Mouse (Mus musculus) liver, adult (tissue): Measurements from ENCODE around the gene Trdn.

Source experiments
- GATA4 ChIP-seq: IDR thresholded peaks from 2 replicates; pipeline ENCODE4 v1.6.1; 2014; ENCODE audit warnings: mild to moderate bottlenecking, low read length; ENCODE audit not compliant: insufficient replicate concordance

The Trdn gene

DNA sequence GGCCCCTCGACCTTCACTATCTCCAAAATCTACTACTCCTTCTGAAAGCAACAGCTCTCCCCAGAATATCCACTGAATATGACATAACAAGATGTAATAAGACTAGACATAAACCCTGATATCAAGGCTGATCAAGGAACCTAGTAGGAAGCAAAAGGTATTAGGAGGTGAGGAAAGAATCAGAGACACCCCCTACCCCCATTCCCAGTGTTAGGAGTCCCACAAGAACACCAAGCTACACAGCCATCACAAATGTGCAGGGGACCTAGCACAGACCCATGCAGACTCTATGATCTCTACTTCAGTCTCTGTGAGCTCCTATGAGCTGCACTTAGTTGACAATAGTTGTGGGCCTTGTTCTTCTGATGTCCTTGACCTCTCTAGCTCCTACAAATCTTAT lies 130.1 kb downstream of the Trdn start:
- TF ChIP-seq GATA4 = no peak

DNA sequence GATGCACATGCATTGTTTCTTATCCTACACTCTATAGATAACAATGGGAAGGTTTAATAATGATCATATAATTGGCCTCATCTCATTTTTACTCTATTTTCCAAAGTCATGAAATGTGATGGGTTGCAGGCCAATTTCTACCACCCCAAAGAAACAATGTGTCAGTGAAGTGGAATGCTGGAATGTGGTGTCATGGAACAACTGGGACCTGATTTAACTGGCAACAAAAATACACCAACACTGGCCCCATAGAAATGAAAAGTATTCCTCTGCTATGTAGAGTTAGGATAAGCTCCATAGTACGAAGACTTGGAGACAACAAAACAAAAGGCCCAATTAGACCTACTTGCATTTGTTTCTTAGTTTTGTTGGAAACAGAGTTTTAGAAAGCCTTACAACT lies 173.6 kb downstream of the Trdn start:
- no peak for TF ChIP-seq GATA4

GRCm38 (mm10) chr10:33256202-33256601 lies 175.8 kb downstream of the Trdn start:
- no peak for TF ChIP-seq GATA4

DNA sequence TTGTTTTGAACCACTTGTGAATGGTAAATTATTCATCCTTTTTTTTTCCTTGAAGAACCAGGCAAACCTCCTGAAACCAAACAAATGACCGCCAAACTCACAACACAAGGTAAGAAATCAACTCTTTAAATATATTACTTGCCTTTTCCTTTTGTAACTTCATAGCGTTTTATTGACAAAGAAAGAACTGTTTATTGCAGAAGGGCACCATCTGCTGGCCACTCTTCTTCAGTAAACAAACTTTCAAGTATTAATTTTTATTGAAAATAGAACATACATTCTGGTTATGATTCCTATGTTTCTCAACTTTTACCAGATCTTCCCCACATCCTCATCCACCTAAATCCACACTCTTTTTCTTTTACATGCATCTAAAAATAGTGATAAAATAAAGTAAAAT lies 224.6 kb downstream of the Trdn start:
- no peak for TF ChIP-seq GATA4

DNA sequence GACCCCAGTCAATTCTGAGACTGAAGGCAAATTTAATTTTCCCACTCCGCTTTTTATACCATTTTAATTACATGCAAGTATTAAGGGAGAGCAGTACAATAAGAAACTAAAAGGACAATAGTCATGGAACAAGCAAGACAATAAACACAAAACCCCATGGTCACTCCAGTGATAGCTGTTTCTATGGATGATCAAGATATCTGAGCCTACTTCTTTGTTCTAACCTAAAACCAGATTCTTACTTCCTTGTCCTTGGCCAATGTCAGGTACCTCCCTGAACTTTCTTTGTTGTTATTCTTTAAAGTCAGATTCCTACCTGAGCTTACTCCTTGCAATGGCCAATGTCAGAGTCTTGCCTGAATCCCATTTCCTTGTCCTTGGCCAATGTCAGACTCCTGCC lies 272.7 kb downstream of the Trdn start:
- no peak for TF ChIP-seq GATA4

DNA sequence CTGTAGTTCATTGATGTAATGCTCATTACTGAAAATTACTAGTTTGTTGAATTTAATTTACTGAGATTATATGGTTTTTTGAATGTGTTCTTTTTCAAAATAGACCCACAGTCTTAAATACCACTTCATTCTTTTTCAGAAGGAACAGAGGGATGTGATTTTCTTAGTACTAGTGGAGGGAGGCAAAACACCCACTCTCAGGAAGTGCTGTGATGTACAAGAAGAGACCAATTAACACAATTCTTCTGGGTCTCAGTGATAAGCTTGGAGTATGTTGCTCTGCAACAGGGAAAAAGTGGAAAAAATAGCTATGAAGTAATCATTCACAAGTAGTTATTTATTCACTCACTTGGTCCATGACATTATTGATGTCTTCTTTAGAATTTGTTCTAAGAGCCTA lies 286.2 kb downstream of the Trdn start:
- TF ChIP-seq GATA4 = no peak

GRCm38 (mm10) chr10:33370534-33370933 lies 290.2 kb downstream of the Trdn start:
- no peak for TF ChIP-seq GATA4

GRCm38 (mm10) chr10:33375474-33376029 lies 295.2 kb downstream of the Trdn start:
- no peak for TF ChIP-seq GATA4
